13 mouse cellular contexts compared by ENCODE assay signal in genomic region chr17:57327615-57328014, GRCm38 (mm10). TPM values are rescaled to one million over a fixed set of nuclear protein-coding genes. Genes with fewer than 3 reads are reported as not detected.
DNase-seq lines count a peak whose midpoint lies in the region; ATAC-seq lines count a peak whose summit lies in the region.
"Had no signal": no experiment of that assay in that cellular context is flagged by ENCODE, and none has a peak within 500 bp of the region (broad histone marks: within the 10 kb centered on the region; RNA-seq: fewer than 3 reads in every experiment).

No protein-coding gene starts in this region.

- no peaks in the 10 kb centered on the region for H3K27me3 ChIP-seq in hindbrain, embryonic 12.5 days
- H3K27me3 ChIP-seq in hindbrain, embryonic 11.5 days (ENCODE audit: control insufficient read depth, insufficient read depth, low read length), result no peaks in the 10 kb centered on the region
- no peaks in the 10 kb centered on the region for H3K27me3 ChIP-seq in neural tube, embryonic 13.5 days
- H3K27me3 ChIP-seq in neural tube, embryonic 15.5 days (replicated peaks), result no peaks in the 10 kb centered on the region
- H3K27me3 ChIP-seq: embryonic facial prominence, embryonic 13.5 days; forebrain, embryonic 15.5 days had no signal

- H3K4me3 ChIP-seq in hindbrain, embryonic 12.5 days, result no peak overlapping the region
- H3K4me3 ChIP-seq in hindbrain, embryonic 11.5 days (ENCODE audit: low read depth, low read length), result no peak overlapping the region
- no peak overlapping the region for H3K4me3 ChIP-seq in neural tube, embryonic 13.5 days
- H3K4me3 ChIP-seq in neural tube, embryonic 15.5 days (replicated peaks), result no peak overlapping the region
- H3K4me3 ChIP-seq: embryonic facial prominence, embryonic 13.5 days; forebrain, embryonic 15.5 days had no signal

- no peak for DNase-seq in hindbrain, embryonic 11.5 days (ENCODE audit: low spot score)
- DNase-seq in adrenal gland, postnatal 10 days, result peak; percentile 91
- DNase-seq in kidney, postnatal 36 days, result peak; percentile 32 to 77
- DNase-seq in embryo, embryonic 10 days (ENCODE audit: low spot score), result no peak
- DNase-seq: lung, adult 18-20 months; midbrain, embryonic 14.5 days had no signal

- ATAC-seq in hindbrain, embryonic 12.5 days (ENCODE audit: low FRiP score), result 0 out of 2 replicates have a peak, but pooled peaks have one; percentile 36
- no peak for ATAC-seq in hindbrain, embryonic 11.5 days (ENCODE audit: low FRiP score)
- 0 out of 2 replicates have a peak, but pooled peaks have one; percentile 27 for ATAC-seq in neural tube, embryonic 13.5 days (ENCODE audit: low read depth)
- ATAC-seq in neural tube, embryonic 15.5 days (ENCODE audit: low FRiP score), result no peak
- ATAC-seq in frontal cortex, adult (ENCODE audit: low TSS enrichment), result no peak
- ATAC-seq: forebrain, embryonic 15.5 days had no signal

- H3K27ac ChIP-seq in hindbrain, embryonic 12.5 days, result no peak overlapping the region
- no peak overlapping the region for H3K27ac ChIP-seq in hindbrain, embryonic 11.5 days (ENCODE audit: low read depth, low read length)
- H3K27ac ChIP-seq in neural tube, embryonic 13.5 days (replicated peaks), result no peak overlapping the region
- H3K27ac ChIP-seq in neural tube, embryonic 15.5 days (replicated peaks), result no peak overlapping the region
- H3K27ac ChIP-seq: embryonic facial prominence, embryonic 13.5 days; forebrain, embryonic 15.5 days; kidney, postnatal 0 days had no signal

- H3K9ac ChIP-seq in hindbrain, embryonic 12.5 days, result no peak overlapping the region
- no peak overlapping the region for H3K9ac ChIP-seq in hindbrain, embryonic 11.5 days (ENCODE audit: low read depth, low read length)
- H3K9ac ChIP-seq in neural tube, embryonic 13.5 days, result no peak overlapping the region
- H3K9ac ChIP-seq in neural tube, embryonic 15.5 days (replicated peaks), result no peak overlapping the region
- H3K9ac ChIP-seq: embryonic facial prominence, embryonic 13.5 days; forebrain, embryonic 15.5 days had no signal

- no peaks in the 10 kb centered on the region for H3K4me1 ChIP-seq in hindbrain, embryonic 12.5 days
- no peaks in the 10 kb centered on the region for H3K4me1 ChIP-seq in hindbrain, embryonic 11.5 days (replicated peaks; ENCODE audit: control insufficient read depth, insufficient read depth, low read length)
- H3K4me1 ChIP-seq in neural tube, embryonic 13.5 days (replicated peaks), result peaks cover 7% of the 10 kb centered on the region; the same call in 1 of the 2 replicates
- 0 out of 2 replicates have a peak, but pooled peaks cover 4% of the 10 kb centered on the region for H3K4me1 ChIP-seq in neural tube, embryonic 15.5 days
- H3K4me1 ChIP-seq: embryonic facial prominence, embryonic 13.5 days; forebrain, embryonic 15.5 days had no signal

- H3K9me3 ChIP-seq in hindbrain, embryonic 12.5 days (replicated peaks), result no peaks in the 10 kb centered on the region
- no peaks in the 10 kb centered on the region for H3K9me3 ChIP-seq in hindbrain, embryonic 11.5 days (ENCODE audit: control insufficient read depth, low read length)
- no peaks in the 10 kb centered on the region for H3K9me3 ChIP-seq in neural tube, embryonic 13.5 days
- H3K9me3 ChIP-seq in neural tube, embryonic 15.5 days (replicated peaks), result no peaks in the 10 kb centered on the region
- H3K9me3 ChIP-seq: embryonic facial prominence, embryonic 13.5 days; forebrain, embryonic 15.5 days had no signal

- H3K36me3 ChIP-seq in hindbrain, embryonic 12.5 days, result no peaks in the 10 kb centered on the region
- H3K36me3 ChIP-seq in hindbrain, embryonic 11.5 days (ENCODE audit: control insufficient read depth, insufficient read depth, low read length), result no peaks in the 10 kb centered on the region
- H3K36me3 ChIP-seq in neural tube, embryonic 13.5 days, result no peaks in the 10 kb centered on the region
- no peaks in the 10 kb centered on the region for H3K36me3 ChIP-seq in neural tube, embryonic 15.5 days
- H3K36me3 ChIP-seq: embryonic facial prominence, embryonic 13.5 days; forebrain, embryonic 15.5 days had no signal

- 79% methylated on average over 8 of the region's 8 CpGs for WGBS in hindbrain, embryonic 12.5 days
- 87% methylated on average over 8 of the region's 8 CpGs for WGBS in hindbrain, embryonic 11.5 days
- WGBS in neural tube, embryonic 13.5 days, result 62% methylated on average over 8 of the region's 8 CpGs
- 53% methylated on average over 8 of the region's 8 CpGs for WGBS in neural tube, embryonic 15.5 days

- H3K4me2 ChIP-seq in hindbrain, embryonic 12.5 days (replicated peaks), result no peak overlapping the region
- no peak overlapping the region for H3K4me2 ChIP-seq in hindbrain, embryonic 11.5 days (replicated peaks; ENCODE audit: low read depth, low read length)
- no peak overlapping the region for H3K4me2 ChIP-seq in neural tube, embryonic 13.5 days
- no peak overlapping the region for H3K4me2 ChIP-seq in neural tube, embryonic 15.5 days
- H3K4me2 ChIP-seq: embryonic facial prominence, embryonic 13.5 days; forebrain, embryonic 15.5 days had no signal

RNA-seq across cellular contexts. Expression of gene Adgre1, which starts 30.9 kb away (rescaled TPM):
- 3.4 and 5.6 TPM in 2 replicates for polyA plus RNA-seq in hindbrain, embryonic 12.5 days (2016; fragmentation: Nextera tagmentation; extraction: Ambion mirVana)
- polyA plus RNA-seq in hindbrain, embryonic 11.5 days (2014; fragmentation: Nextera tagmentation; extraction: Ambion mirVana), result 3.3 and 4.8 TPM in 2 replicates
- polyA plus RNA-seq in neural tube, embryonic 13.5 days (2015; fragmentation: Nextera tagmentation; extraction: Ambion mirVana), result 5.3 and 6.0 TPM in 2 replicates
- 3.9 and 4.7 TPM in 2 replicates for polyA plus RNA-seq in neural tube, embryonic 15.5 days (2015; fragmentation: Nextera tagmentation; extraction: Ambion mirVana)
- 1 to 10 TPM; 5.7 to 6.7 TPM for total RNA-seq in adrenal gland, postnatal 10 days (2021)

RNA-seq across cellular contexts. Expression of gene Vav1, which starts 48.7 kb away (rescaled TPM):
- polyA plus RNA-seq in hindbrain, embryonic 12.5 days (2016; fragmentation: Nextera tagmentation; extraction: Ambion mirVana), result 1.9 and 2.0 TPM in 2 replicates
- 2.5 and 2.6 TPM in 2 replicates for polyA plus RNA-seq in hindbrain, embryonic 11.5 days (2014; fragmentation: Nextera tagmentation; extraction: Ambion mirVana)
- 1.5 and 1.8 TPM in 2 replicates for polyA plus RNA-seq in neural tube, embryonic 13.5 days (2015; fragmentation: Nextera tagmentation; extraction: Ambion mirVana)
- polyA plus RNA-seq in neural tube, embryonic 15.5 days (2015; fragmentation: Nextera tagmentation; extraction: Ambion mirVana), result 1.6 and 10.9 TPM in 2 replicates
- 1 to 10 TPM; 4.4 to 4.8 TPM for total RNA-seq in adrenal gland, postnatal 10 days (2021)

Comparison
In these comparisons a context has a peak if more than half of its experiments do, and no peak if none do; other contexts are left out.
1. ATAC-seq: peak in hindbrain, embryonic 12.5 days (single experiment) and neural tube, embryonic 13.5 days (single experiment); none in hindbrain, embryonic 11.5 days (single experiment), neural tube, embryonic 15.5 days (single experiment) and frontal cortex, adult (single experiment).
2. DNase-seq: peak in adrenal gland, postnatal 10 days (single experiment) and kidney, postnatal 36 days (2 of 2); none in hindbrain, embryonic 11.5 days (single experiment) and embryo, embryonic 10 days (single experiment).